Mouse (Mus musculus): Measurements from ENCODE around the gene Usp53.
"Not testable (repeated sequence)": the region's sequence is repeated elsewhere in the genome, so short reads cannot be mapped to it uniquely, and the experiment has no call there.

DNA sequence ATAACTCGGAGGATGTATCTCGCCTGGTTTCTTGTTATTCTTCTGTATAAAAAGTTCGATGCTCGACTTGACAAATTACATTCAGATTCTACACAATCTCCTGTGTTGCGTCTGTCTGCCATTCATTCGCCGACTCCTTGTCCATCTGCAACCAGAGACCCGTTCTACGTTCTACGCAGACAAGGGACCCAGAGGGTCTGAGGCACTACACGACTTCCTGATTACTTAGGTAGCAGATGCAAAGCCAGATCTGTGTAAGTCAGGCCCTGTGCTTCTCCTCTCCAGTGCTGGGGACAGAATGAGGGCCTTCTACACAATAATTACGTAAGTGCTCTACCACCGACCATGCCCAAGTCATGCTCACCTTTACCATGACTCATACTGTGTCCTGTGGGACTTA, 47.1 kb downstream of the Usp53 start:
- not testable (repeated sequence) for TF ChIP-seq CTCF (IDR thresholded peaks at IDR 0.05; ENCODE audit: borderline replicate concordance, control insufficient read depth, extremely low read depth, insufficient read depth, low read length, poor library complexity); POLR2A (IDR thresholded peaks at IDR 0.05; ENCODE audit: control insufficient read depth, extremely low read depth, insufficient read depth, low read length, poor library complexity)

All from thymus, adult 2 months (tissue).